Mouse (Mus musculus): ENCODE data around the gene Tom1l1.

DNA sequence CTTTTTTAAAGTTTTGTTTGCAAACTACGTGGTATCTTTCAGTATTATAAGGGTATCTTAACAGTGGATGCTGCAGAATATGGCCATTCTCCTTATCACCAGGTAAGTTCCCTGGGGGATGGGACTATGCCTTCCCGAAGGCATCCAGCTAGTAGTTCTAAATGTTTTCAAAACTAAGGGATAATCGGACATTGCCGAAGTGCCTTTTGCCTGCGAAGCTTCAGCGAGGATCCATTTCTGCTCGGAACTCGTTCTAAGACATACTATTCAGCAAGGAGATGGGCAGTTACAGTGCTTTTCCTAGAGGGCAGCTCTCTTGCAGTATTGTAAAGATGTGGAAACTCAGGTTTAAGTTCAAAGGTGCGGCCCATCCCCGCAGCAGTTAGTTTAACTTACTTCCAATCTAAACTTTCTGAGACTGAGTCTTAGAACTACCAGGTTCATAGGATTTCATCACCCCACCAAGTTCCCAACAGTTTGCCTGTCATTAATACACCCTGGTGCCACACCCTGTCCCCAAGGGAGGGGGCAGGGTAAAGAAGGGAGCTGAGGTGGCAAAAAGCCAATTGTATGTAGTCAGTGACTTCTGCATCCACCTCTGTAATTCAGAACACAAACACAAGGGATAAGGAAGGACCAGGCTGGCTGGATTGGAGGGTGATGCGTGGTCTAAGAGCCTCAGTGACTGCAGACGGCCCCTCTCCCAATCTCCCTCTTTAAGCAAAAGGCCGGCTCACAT lies 1.7 kb downstream of the Tom1l1 start:
- TF ChIP-seq EP300 (optimal IDR thresholded peaks at IDR 0.05): no peak
- TF ChIP-seq CTCF (IDR thresholded peaks at IDR 0.05; ENCODE audit: low read depth): no peak
